Mouse (Mus musculus): ENCODE data around the gene Agap1. TPM values are rescaled to one million over a fixed set of nuclear protein-coding genes. Genes with fewer than 3 reads are reported as not detected.

The Agap1 gene
- total RNA-seq, 2 experiments from 2014 or later, result 83.4 to 86.1 TPM

GRCm38 (mm10) chr1:89880834-89881233, 426.2 kb downstream of the Agap1 start:
- no peak for DNase-seq (ENCODE audit: low spot score in 2 of 2)

- DNase-seq (ENCODE audit: low spot score in 2 of 2), result no peak
Observed at GRCm38 (mm10) chr1:89884335-89884734, 429.7 kb downstream of the Agap1 start.

- DNase-seq (ENCODE audit: low spot score in 2 of 2), result no peak
Observed at GRCm38 (mm10) chr1:89885696-89886095, 431.1 kb downstream of the Agap1 start.

GRCm38 (mm10) chr1:89891400-89891799, 436.8 kb downstream of the Agap1 start:
- no peak for DNase-seq (ENCODE audit: low spot score in 2 of 2)

- DNase-seq (ENCODE audit: low spot score in 2 of 2), result no peak
Observed at GRCm38 (mm10) chr1:89892281-89892680, 437.7 kb downstream of the Agap1 start.

GRCm38 (mm10) chr1:89895801-89896200, 441.2 kb downstream of the Agap1 start:
- no peak for DNase-seq (ENCODE audit: low spot score in 2 of 2)

- no peak for DNase-seq (ENCODE audit: low spot score in 2 of 2)
Observed at GRCm38 (mm10) chr1:89899036-89899435, 444.4 kb downstream of the Agap1 start.

GRCm38 (mm10) chr1:89899761-89900445, 445.3 kb downstream of the Agap1 start:
- DNase-seq (ENCODE audit: low spot score in 2 of 2), result no peak

GRCm38 (mm10) chr1:89901381-89901780, 446.8 kb downstream of the Agap1 start:
- no peak for DNase-seq (ENCODE audit: low spot score in 2 of 2)

- DNase-seq (ENCODE audit: low spot score in 2 of 2), result no peak
Observed at GRCm38 (mm10) chr1:89902236-89902635, 447.6 kb downstream of the Agap1 start.

GRCm38 (mm10) chr1:89902641-89903040, 448.0 kb downstream of the Agap1 start:
- DNase-seq (ENCODE audit: low spot score in 2 of 2), result no peak

- DNase-seq (ENCODE audit: low spot score in 2 of 2), result no peak
Observed at GRCm38 (mm10) chr1:89909796-89910195, 455.2 kb downstream of the Agap1 start.

GRCm38 (mm10) chr1:89912392-89912791, 457.8 kb downstream of the Agap1 start:
- DNase-seq (ENCODE audit: low spot score in 2 of 2), result no peak

- no peak for DNase-seq (ENCODE audit: low spot score in 2 of 2)
Observed at GRCm38 (mm10) chr1:89913611-89914010, 459.0 kb downstream of the Agap1 start.

GRCm38 (mm10) chr1:89918111-89918510, 463.5 kb downstream of the Agap1 start:
- no peak for DNase-seq (ENCODE audit: low spot score in 2 of 2)

GRCm38 (mm10) chr1:89919206-89919605, 464.6 kb downstream of the Agap1 start:
- no peak for DNase-seq (ENCODE audit: low spot score in 2 of 2)

- no peak for DNase-seq (ENCODE audit: low spot score in 2 of 2)
Observed at GRCm38 (mm10) chr1:89921806-89922205, 467.2 kb downstream of the Agap1 start.

- DNase-seq (ENCODE audit: low spot score in 2 of 2), result no peak
Observed at GRCm38 (mm10) chr1:89922282-89922681, 467.7 kb downstream of the Agap1 start.

- no peak for DNase-seq (ENCODE audit: low spot score in 2 of 2)
Observed at GRCm38 (mm10) chr1:89922883-89923641, 468.5 kb downstream of the Agap1 start.

GRCm38 (mm10) chr1:89923642-89924020, 469.0 kb downstream of the Agap1 start:
- DNase-seq (ENCODE audit: low spot score in 2 of 2), result no peak

GRCm38 (mm10) chr1:89925501-89926190, 471.0 kb downstream of the Agap1 start:
- DNase-seq (ENCODE audit: low spot score in 2 of 2), result no peak

GRCm38 (mm10) chr1:89926583-89927060, 472.0 kb downstream of the Agap1 start:
- no peak for DNase-seq (ENCODE audit: low spot score in 2 of 2)

Measured in gastrocnemius, postnatal 4 days (tissue).